Comparison of ENCODE assay signal across 19 mouse cellular contexts in genomic region chrX:13848473-13848872, GRCm38 (mm10).
"Had no signal": no experiment of that assay in that cellular context is flagged by ENCODE, and none has a peak within 500 bp of the region (broad histone marks: within the 10 kb centered on the region; RNA-seq: fewer than 3 reads in every experiment).

No protein-coding gene starts in this region.

- H3K9ac ChIP-seq: limb, embryonic 12.5 days; limb, embryonic 15.5 days; lung, embryonic 15.5 days; midbrain, embryonic 13.5 days; stomach, embryonic 15.5 days had no signal

- H3K4me1 ChIP-seq: limb, embryonic 12.5 days; limb, embryonic 15.5 days; lung, embryonic 15.5 days; midbrain, embryonic 10.5 days; stomach, embryonic 15.5 days had no signal

- H3K9me3 ChIP-seq: limb, embryonic 12.5 days; limb, embryonic 15.5 days; lung, embryonic 15.5 days; midbrain, embryonic 13.5 days; stomach, embryonic 15.5 days had no signal

- H3K27ac ChIP-seq: kidney, postnatal 0 days; limb, embryonic 12.5 days; limb, embryonic 15.5 days; lung, embryonic 15.5 days; midbrain, embryonic 10.5 days; stomach, embryonic 15.5 days had no signal

- ATAC-seq: midbrain, embryonic 13.5 days; midbrain, embryonic 16.5 days had no signal

- H3K36me3 ChIP-seq: limb, embryonic 12.5 days; limb, embryonic 15.5 days; lung, embryonic 15.5 days; midbrain, embryonic 10.5 days; midbrain, embryonic 13.5 days; stomach, embryonic 15.5 days had no signal

- DNase-seq: kidney, adult 2 months; kidney, postnatal 25 days; left cerebral cortex, postnatal 4 days; lung, adult 18-20 months; lung, postnatal 10 days; lung, postnatal 36 days; right cerebral cortex, postnatal 14 days; right cerebral cortex, postnatal 4 days; spleen, adult 18-20 months; thymus, postnatal 25 days had no signal

- H3K4me3 ChIP-seq: limb, embryonic 12.5 days; limb, embryonic 15.5 days; megakaryocyte, embryonic 14.5 days; midbrain, embryonic 10.5 days; midbrain, embryonic 13.5 days; stomach, embryonic 15.5 days had no signal

- H3K4me2 ChIP-seq: limb, embryonic 12.5 days; limb, embryonic 15.5 days had no signal

- H3K27me3 ChIP-seq: limb, embryonic 12.5 days; limb, embryonic 15.5 days; lung, embryonic 15.5 days; midbrain, embryonic 13.5 days; stomach, embryonic 15.5 days had no signal
